Mouse (Mus musculus): Measurements from ENCODE around the gene Sin3b. TPM values are rescaled to one million over a fixed set of nuclear protein-coding genes. Genes with fewer than 3 reads are reported as not detected.

Sin3b gene
- total RNA-seq, 2 experiments from 2014 or later, result 207 to 223 TPM

GRCm38 (mm10) chr8:72752289-72752688 lies 29.2 kb downstream of the Sin3b start:
- intact Hi-C loops (cut with DNase I), result no loop called here
- DNase-seq, result no peak

DNA sequence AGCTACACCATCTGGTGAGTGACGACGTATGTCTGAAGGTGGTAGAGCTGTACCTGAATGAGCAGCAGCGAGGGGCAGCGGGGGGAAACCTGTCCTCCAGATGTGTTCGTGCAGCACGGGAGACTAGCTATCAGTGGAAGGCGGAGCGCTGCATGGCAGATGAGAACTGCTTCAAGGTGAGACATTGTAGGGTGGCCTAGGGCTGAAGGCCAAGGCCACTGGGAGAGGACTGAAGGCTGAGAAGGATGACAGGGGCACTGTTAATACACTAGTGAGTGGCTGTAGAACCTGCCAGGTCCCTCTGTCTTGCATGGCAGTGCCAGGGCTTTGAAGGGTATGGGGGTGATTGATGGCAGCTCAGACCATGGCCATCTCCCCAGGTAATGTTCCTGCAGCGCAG lies 30.1 kb downstream of the Sin3b start:
- intact Hi-C loops (cut with DNase I), result no loop called here
- DNase-seq, result no peak

DNA sequence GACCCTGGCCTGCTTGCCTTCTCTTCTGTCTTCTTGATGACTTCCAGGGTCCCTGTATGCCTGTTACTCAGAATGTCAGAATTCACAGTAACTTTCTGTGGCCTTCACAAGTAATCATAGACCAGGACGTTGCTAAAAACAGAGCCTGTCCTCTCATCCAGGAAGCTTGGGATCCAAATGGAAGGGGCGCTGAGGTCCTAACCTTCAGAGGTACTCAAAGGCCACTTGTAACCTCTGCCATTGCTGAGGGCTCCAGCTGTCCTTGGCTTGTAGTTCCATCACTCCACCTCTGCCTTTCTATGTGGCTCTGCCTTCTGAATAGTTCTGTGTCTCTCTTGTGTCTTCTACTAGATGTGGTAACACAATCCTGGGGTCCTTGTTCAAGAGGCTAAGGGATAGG lies 30.7 kb downstream of the Sin3b start:
- intact Hi-C loops (cut with DNase I), result no loop called here

GRCm38 (mm10) chr8:72756031-72756430 lies 32.9 kb downstream of the Sin3b start:
- no peak for DNase-seq
- intact Hi-C loops (cut with DNase I), result no loop called here

More for the DNA sequence above, 30.7 kb downstream of the Sin3b start:
- no peak for DNase-seq

DNA sequence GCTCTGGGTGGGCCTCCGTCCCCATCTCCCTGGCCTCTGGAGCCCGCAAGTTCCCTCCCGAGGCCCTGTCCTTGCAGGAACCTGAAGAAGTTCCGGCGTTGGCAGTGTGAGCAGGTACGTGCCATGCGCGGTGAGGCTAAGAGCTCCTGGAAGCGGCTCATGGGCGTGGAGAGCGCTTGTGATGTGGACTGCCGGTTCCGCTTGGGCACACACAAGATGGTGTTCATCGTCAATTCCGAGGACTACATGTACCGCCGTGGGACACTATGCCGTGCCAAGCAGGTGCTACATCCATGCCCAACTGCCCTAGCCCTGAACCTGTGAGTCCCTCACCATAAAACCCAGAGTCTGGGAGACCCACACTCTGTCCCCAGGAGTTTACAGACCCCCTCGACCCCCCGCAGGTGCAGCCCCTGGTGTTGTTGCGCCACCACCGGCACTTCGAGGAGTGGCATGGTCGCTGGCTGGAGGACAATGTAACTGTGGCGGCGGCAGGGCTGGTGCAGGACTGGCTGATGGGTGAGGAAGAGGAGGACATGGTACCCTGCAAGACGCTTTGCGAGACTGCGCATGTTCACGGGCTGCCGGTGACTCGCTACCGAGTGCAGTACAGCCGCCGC lies 33.8 kb downstream of the Sin3b start:
- intact Hi-C loops (cut with DNase I), result no loop called here
- DNase-seq, result no peak

DNA sequence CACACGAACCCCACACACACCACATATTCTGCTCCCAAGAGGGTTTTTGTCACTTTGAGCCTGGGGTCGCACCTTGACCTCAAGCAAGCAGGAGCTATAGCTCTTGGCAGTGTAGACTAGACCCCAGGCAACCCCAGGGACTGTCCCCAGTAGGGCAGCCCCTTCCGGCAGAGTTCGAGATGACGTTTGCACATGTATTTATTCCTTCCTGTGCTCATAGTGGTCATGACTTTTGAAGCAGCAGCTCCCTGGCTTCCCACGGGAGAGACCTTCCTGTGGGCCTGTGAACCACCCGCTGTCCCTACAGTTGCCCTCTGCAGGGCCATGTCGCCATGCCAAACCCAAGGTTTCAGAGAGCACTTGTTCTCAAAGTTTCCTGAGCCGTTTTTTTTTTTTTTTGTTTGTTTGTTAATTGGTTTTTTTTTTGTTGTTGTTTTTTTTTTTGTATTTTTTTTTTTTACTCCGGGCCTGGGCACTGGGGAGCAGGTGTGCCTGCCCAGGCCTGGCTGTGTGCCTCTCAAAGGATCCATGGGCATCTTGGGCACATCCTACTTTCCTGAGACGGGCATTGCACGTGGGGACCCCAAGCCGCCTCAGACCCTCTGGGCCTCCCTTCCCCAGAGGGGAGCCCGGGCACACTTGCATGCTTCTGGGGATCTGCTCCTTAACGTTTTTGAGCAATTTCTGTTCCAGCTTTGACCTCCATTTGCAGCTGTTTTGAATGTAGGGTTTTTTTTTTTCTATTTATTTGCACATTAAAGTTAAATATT lies 34.5 kb downstream of the Sin3b start:
- no peak for DNase-seq
- intact Hi-C loops (cut with DNase I), result no loop called here

GRCm38 (mm10) chr8:72758310-72758709 lies 35.2 kb downstream of the Sin3b start:
- DNase-seq, result no peak
- intact Hi-C loops (cut with DNase I), result no loop called here

- intact Hi-C loops (cut with DNase I), result no loop called here
- DNase-seq, result no peak
These were observed 37.1 kb downstream of the Sin3b start for GRCm38 (mm10) chr8:72760216-72760615.

DNA sequence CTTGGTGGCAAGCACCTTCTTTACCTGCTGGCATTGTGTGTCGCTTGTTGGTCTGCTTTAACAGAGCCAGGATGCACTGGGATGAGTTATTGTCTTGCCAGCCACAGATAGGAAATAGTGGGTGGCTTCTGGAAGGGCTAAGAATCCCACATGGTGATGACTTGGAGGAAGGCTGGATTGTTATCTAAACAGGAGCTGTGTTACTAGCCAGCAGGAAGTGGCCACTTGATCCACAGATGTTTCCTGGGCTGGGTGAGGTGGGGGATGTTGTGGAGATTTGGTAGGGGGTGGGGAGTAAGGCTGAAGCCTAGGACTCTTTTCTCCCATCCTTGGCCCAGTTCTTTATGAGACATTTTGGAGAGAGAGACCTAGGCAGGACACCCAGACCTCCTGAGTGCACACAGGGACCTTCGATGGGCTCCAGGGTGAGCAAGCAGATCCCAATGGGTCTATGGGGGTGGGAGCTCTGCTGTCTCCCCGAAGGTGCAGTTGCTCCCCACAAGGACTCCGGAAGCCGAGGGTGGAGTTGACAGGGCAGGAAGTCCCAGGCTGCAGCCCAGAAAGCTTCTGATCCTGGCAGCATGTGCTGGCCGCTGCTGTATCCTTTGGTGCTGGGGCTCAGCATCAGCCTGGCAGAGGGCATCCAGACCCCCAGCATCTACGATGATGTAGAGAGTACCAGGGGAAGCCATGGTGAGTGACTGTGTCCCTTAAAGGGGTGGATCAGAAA lies 38.4 kb downstream of the Sin3b start, which contains the start of gene F2rl3:
F2rl3 (plus strand) TSS at position 559 of the 730 bp plus-strand sequence.
- no peak for DNase-seq
- intact Hi-C loops (cut with DNase I), result no loop called here

DNA sequence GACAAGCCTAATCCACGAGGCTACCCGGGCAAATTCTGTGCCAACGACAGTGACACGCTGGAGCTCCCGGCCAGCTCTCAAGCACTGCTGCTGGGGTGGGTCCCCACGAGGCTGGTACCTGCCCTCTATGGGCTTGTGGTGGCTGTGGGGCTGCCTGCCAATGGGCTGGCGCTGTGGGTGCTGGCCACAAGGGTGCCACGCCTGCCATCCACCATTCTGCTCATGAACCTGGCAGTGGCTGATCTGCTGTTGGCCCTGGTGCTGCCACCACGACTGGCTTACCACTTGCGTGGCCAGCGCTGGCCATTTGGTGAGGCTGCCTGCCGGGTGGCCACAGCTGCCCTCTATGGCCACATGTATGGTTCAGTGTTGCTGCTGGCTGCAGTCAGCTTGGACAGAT lies 39.2 kb downstream of the Sin3b start:
- intact Hi-C loops (cut with DNase I), result no loop called here
- no peak for DNase-seq

DNA sequence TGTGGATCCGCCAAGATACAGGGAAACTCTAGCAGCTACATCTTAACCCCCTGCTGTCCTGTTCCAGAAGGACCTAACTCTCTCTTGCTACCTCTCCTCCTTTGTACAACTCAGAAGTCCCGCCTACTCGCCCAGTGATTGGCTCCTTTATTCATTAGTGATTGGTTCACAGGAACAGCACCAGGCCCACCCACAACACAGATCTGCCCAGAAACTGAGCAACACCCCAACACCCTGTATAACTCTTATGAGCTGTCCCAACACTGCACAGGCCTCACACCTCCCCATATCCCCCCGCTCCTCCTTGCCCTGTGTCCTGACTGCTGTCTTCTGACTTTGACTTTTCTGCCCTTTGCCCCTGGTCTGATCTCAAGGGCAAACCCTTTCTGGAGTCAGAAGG lies 42.6 kb downstream of the Sin3b start:
- DNase-seq, result no peak
- intact Hi-C loops (cut with DNase I), result no loop called here

- intact Hi-C loops (cut with DNase I), result no loop called here
- no peak for DNase-seq
These were observed 43.7 kb downstream of the Sin3b start for GRCm38 (mm10) chr8:72766777-72767176.

DNA sequence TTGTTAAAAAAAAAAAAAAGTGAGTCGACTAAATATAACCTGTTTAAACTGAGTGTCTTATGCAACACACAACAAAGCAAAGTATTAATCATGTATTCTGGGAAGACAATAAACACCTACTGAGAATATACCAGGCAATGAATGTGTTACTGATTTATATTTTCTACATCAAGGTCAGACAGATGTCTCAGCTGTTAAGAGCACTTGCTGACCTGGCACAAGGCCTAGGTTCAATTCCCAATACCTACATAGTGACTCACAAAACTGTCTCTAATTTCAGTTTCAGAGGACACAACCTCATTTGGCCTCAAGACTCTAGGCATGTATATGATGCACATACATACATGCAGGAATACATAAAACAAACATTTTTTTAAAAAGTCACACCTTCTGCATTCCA lies 54.7 kb downstream of the Sin3b start:
- no peak for DNase-seq
- intact Hi-C loops (cut with DNase I), result no loop called here

- intact Hi-C loops (cut with DNase I), result no loop called here
- no peak for DNase-seq
These were observed 57.6 kb downstream of the Sin3b start for GRCm38 (mm10) chr8:72780644-72781043.

GRCm38 (mm10) chr8:72801583-72801982 lies 78.5 kb downstream of the Sin3b start:
- no peak for DNase-seq
- intact Hi-C loops (cut with DNase I), result no loop called here

Small RNA genes lying within 50 kb of the gene (microRNA-seq; reads per million reads assigned to microRNA genes)
- not detected for gene Gm26237

Other genes with a start within 250 kb of the Sin3b start
- gene Cherp, start 248.1 kb upstream of the Sin3b start, total RNA-seq (2021), result 10 to 100 TPM; 75.6 to 85.4 TPM
- 10 to 100 TPM; 35.2 to 39.2 TPM for gene Slc35e1, start 230.7 kb upstream of the Sin3b start, total RNA-seq (2021)
- 10 to 100 TPM; 13.3 to 13.8 TPM for gene Med26, start 175.0 kb upstream of the Sin3b start, total RNA-seq (2021)
- 100 to 1,000 TPM; 131 to 140 TPM for gene Smim7, start 152.2 kb upstream of the Sin3b start, total RNA-seq (2021)
- gene Tmem38a, start 151.2 kb upstream of the Sin3b start, total RNA-seq (2021), result 10 to 100 TPM; 32.4 to 33.4 TPM
- gene Nwd1, start 76.6 kb upstream of the Sin3b start, total RNA-seq (2021), result 10 to 100 TPM; 21.6 to 23.4 TPM
- under 1 TPM in 1 of 2 experiments, not detected in 1; 0.28 TPM for gene F2rl3, start 38.6 kb downstream of the Sin3b start, total RNA-seq (2021)

Measured in left cerebral cortex, postnatal 4 days (tissue).